Mouse (Mus musculus) liver, adult 10 weeks (tissue): ENCODE data around the gene Coasy. TPM values are rescaled to one million over a fixed set of nuclear protein-coding genes. Genes with fewer than 3 reads are reported as not detected.

Experiments used
- polyA plus RNA-seq: library from polyadenylated mRNA; stranded (reverse); fragments of 350-450 nt; fragmentation: Illumina TruSeq; extraction: RNeasy Lipid Tissue Mini Kit (QIAGEN cat#74804); gene quantifications from one replicate; pipeline ENCODE4 v1.2.3, GENCODE M21; 2014; ENCODE audit warnings: low read depth, low replicate concordance

Coasy gene
- 11.6 TPM for polyA plus RNA-seq

DNA sequence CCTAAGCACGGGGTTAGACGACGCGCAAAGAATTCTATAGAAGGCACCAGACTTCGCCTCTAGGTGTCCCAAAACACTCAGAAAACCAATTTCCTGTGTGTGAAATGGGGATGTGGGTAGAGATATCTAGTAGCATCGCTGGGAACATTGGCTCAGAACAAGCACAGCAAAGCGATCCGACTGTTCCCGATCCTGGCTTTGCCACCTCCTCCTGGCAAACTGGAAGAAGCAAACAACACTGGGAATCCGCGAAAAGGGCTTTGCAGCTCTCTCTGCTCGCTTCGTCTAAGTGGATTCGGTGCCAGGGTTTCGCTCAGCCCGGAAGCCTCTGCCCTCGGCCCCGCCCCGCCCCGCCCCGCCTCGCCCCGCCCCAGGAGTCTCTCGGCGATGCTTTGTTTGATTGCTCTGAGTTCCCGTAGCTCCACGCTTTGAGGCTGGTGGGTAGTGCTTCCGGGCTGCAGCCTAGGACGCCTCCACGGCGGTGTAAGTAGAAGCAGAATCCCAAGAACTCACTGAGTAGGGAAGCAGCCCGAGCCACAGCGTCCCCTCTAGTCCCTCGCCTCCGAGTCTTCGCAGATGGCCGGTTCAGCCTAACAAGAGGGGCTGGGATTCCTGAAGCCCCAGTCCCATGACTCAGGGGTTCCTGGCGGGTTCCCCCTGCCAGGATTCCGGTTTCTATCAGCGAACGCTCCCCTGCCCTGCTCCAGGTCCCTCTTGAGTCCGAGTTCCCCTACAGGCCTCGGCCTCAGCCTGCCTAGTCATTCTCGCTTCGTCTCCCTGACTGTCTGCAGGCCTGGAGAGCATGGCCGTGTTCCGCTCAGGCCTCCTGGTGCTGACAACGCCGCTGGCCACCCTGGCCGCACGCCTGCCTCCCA is at the start of gene Coasy:
Gene Coasy (plus strand): TSS at position 358 of the 875 bp plus-strand sequence.

DNA sequence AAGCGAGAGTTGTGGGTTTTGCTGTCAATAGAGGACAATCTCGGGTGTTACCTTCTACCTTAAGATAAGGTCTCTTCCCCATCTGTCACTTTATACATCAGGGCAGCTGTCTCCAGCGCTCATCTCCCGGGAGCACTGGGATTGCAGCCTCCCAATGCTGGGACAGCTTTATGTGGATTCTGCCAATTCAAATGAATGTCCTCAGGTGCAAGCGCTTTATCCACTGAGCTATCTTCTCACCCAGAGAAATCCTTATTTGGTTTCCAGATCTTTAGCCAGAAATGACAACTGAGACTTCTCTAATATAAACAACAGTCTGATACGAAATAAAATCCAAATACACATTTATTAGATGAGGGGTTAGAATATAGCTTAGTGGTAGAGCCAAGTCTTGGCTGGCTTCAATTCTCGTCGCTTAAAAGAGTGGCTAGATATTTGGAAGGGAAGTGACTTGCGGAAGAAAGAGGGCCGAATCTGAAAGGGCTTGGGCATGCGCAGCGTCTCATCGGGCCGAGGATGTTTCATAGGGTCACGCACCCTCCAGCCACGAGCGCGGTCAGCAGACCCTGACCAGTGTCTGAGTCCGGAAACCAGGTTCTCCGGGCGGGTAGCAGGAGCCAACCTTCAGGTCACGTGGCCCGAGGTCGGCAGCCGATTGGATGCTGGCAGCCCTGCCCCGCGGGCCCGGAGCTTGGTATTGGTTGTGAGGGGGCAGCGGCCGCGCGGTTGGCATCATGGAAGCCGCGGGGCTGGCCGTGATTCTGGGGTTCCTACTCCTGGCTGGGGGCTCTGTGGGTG is 12.8 kb upstream of the Coasy start, which contains the start of gene Naglu:
Gene Naglu (plus strand): TSS at position 622 of the 798 bp plus-strand sequence.

DNA sequence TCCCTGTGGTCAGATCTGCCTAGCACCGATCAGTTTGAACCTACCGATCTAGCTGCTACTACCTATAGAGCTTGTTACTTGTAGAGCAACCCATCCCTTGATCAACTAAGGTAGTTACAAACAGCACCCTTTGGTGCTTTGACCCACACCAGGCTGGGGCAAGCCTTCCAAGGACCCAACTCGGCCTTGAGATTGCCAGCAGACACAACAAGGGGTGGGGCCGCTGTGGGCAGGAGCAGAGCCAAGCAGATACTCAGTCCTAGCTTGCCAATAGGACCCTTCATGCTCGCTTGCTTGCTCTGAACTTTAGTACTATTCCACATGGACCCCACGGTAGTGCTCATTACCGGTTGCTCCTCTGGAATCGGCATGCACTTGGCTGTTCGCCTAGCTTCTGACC is 4.2 kb upstream of the Coasy start, which contains the start of gene Hsd17b1:
Gene Hsd17b1 (plus strand): TSS at position 291 of the 400 bp plus-strand sequence.

DNA sequence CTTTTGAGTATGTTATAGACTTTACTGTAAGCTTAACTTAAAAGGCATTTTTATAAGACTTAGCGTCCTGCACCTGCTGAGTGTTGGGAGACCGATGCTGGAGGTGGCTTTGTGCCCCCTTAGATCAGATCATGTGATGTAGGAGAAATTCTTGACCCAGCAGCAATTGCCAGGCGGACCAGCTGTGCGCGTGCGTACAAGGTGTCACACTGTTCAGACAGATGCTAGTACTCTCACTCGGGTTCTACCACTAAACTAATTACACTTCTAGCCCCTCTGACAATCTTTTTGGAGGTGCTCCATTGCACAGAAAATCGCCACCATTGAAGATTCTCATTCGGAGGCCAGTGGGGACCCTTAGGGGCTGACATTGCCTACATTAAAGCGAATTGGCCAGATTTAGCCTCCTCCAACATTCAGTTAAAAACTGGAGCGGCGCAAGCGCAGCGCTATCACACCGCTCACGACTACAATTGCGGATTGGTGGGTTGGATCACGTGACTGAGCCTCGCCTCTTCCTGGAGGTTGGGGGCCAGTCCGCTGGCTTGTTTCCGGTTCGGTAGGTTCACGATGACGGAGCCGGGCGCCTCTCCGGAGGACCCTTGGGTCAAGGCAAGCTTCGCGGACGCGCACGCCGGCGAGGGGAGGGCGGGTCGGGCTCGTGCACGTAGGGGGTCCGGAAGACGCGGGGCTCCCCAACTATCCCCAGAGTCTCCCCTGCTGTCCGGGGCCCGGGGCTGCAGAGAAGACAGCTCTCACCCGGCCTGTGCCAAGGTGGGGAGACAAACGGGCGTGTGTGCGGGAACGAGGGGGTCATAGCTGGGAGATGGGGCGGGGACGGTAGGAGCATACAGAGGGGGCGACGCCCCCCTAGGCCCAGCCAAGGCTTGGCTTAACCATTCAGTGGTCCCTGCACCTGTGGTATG is 4.7 kb downstream of the Coasy start, which contains the start of gene Mlx:
Gene Mlx (plus strand): TSS at position 522 of the 926 bp plus-strand sequence.

DNA sequence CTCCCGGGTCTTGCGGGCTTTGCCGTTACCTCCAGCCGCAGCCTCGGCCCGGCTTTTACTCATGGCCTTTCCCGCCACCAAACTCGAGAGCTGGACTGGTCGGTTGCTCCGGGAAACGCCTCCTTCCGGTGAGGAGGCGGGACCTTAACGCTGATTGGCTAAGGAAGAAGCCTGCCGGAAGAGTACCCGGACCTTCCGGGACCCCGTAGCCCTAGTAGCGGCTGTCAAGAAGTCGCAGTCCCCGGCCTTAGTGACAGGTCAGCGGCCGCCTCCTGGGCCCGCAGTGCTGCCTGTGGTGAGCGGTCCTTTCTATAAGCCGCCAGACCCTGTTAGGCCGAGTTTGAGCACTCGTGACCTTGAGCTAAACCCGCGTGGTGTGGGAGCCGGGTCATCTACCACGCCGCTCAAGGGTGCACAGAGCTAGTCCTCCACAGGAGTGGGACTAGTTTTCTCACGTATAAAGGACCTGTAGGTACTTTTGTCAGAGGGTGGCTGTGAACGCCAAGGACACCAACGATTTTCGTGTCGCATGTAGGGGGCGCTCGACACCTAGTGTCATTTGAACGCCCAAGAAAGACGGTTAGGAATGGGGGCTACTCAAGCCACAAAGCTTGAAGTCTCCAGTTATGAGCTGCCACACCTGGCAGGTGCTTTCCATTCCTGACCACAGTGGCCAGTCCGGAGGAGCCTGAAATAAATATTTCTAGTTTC is 13.1 kb downstream of the Coasy start, which contains the start of gene Psmc3ip:
Gene Psmc3ip (minus strand): TSS at position 123 of the 711 bp plus-strand sequence.

DNA sequence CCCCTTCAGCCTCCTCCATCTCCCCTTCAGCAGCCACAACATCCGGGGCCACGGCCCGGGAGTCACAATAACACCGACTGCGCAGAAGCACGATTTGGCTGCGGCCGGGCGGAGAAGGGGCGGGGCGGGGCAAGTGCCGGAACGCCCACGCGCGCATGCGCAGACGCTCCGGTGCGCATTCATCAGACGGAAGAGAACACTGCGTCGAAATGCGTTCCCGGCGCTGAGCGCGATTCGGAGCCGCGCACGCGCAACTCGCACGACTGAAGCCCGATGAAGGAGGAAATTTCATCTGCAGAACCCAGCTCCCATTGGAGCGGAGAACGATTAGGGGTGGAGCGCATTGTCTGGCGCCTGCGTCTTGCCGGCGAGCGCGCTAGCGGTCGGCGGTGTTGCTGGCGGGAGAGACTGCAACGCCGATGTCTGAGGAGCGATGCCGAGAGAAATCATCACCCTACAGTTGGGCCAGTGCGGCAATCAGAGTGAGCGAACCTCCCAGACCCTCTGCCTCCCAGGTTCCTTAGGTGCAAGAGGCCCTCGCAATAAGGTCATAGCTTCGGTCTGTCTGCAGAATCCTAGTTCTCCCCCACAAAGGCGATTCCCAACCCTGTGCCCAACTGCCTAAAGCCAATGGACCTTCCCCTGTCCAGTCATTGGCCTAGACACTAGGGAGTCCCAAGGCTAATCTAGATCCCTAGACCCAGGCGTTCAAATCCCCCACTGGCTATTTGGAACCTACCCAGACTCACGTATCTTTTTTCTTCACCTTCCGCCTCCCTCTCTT is 37.6 kb downstream of the Coasy start, which contains the start of the genes Retreg3 and Tubg1:
Gene Retreg3 (minus strand): TSS at position 133 of the 784 bp plus-strand sequence.
Gene Tubg1 (plus strand): TSS at position 178 of the 784 bp plus-strand sequence.

Other genes starting within 250 kb of the Coasy start
- 12.6 TPM for gene Stat5b, start 231.8 kb upstream of the Coasy start, polyA plus RNA-seq
- gene Stat5a, start 223.2 kb upstream of the Coasy start, polyA plus RNA-seq = 3.6 TPM
- 25.1 TPM for gene Stat3, start 143.0 kb upstream of the Coasy start, polyA plus RNA-seq
- gene Cavin1, start 111.7 kb upstream of the Coasy start, polyA plus RNA-seq = 3.3 TPM
- 23.9 TPM for gene Atp6v0a1, start 73.1 kb upstream of the Coasy start, polyA plus RNA-seq
- gene Naglu, start 12.6 kb upstream of the Coasy start, polyA plus RNA-seq = 1.4 TPM
- not detected for gene Hsd17b1, start 4.2 kb upstream of the Coasy start, polyA plus RNA-seq
- 40.8 TPM for gene Mlx, start 4.7 kb downstream of the Coasy start, polyA plus RNA-seq
- gene Psmc3ip, start 12.9 kb downstream of the Coasy start, polyA plus RNA-seq = not detected
- 43.4 TPM for gene Retreg3, start 37.3 kb downstream of the Coasy start, polyA plus RNA-seq
- gene Tubg1, start 37.4 kb downstream of the Coasy start, polyA plus RNA-seq = 1.6 TPM
- gene Tubg2, start 73.3 kb downstream of the Coasy start, polyA plus RNA-seq = not detected
- gene Cntnap1, start 88.0 kb downstream of the Coasy start, polyA plus RNA-seq = 0.08 TPM
- not detected for gene Plekhh3, start 88.8 kb downstream of the Coasy start, polyA plus RNA-seq
- not detected for gene Ccr10, start 92.9 kb downstream of the Coasy start, polyA plus RNA-seq
- gene Ezh1, start 143.9 kb downstream of the Coasy start, polyA plus RNA-seq = 6.2 TPM
- gene Ramp2, start 163.5 kb downstream of the Coasy start, polyA plus RNA-seq = 4.4 TPM
- gene Vps25, start 171.1 kb downstream of the Coasy start, polyA plus RNA-seq = 82.1 TPM
- gene Wnk4, start 178.0 kb downstream of the Coasy start, polyA plus RNA-seq = not detected
- not detected for gene Cntd1, start 196.4 kb downstream of the Coasy start, polyA plus RNA-seq
- gene Coa3, start 196.5 kb downstream of the Coasy start, polyA plus RNA-seq = 11.5 TPM
- 49.8 TPM for gene Becn1, start 219.7 kb downstream of the Coasy start, polyA plus RNA-seq
- gene Psme3, start 233.6 kb downstream of the Coasy start, polyA plus RNA-seq = 96.3 TPM
- not detected for gene Aoc2, start 242.5 kb downstream of the Coasy start, polyA plus RNA-seq
- gene Aoc3, start 248.0 kb downstream of the Coasy start, polyA plus RNA-seq = 0.16 TPM